Mouse (Mus musculus) lung, postnatal 0 days (tissue): ENCODE measurements around the gene Sema6d.

ENCODE experiments used
- CTCF ChIP-seq: IDR thresholded peaks from 2 replicates; pipeline ENCODE4 v1.5.1; 2016; ENCODE audit warnings: antibody characterized with exemption, mild to moderate bottlenecking
- EP300 ChIP-seq: IDR thresholded peaks from 2 replicates; pipeline ENCODE4 v1.6.1; 2016; ENCODE audit warnings: antibody characterized with exemption, mild to moderate bottlenecking, control low read depth

- TF ChIP-seq EP300 (no peak), CTCF (no peak)
These were observed 406.0 kb downstream of the Sema6d start for GRCm38 (mm10) chr2:124495751-124496150.
